Mouse (Mus musculus): ENCODE data around the gene Mrgprb2. TPM values are rescaled to one million over a fixed set of nuclear protein-coding genes. Genes with fewer than 3 reads are reported as not detected.

Mrgprb2 gene
- polyA plus RNA-seq (2015; fragmentation: Nextera tagmentation; extraction: Ambion mirVana): 0.06 TPM in 1 of 2 replicates, not detected in the other

- no peak for TF ChIP-seq CTCF (IDR thresholded peaks at IDR 0.05; ENCODE audit: low read depth)
Observed at GRCm38 (mm10) chr7:48557986-48558385, at the start of gene Mrgprb2. Mrgprb2 (minus strand) TSS chr7:48558086.

More at GRCm38 (mm10) chr7:48557986-48558385, at the start of gene Mrgprb2:
- Histone ChIP-seq H3K4me2 (ENCODE audit: low read depth, low read length) (no peak within 1 kb of the TSS), H3K9me3 (ENCODE audit: low read length) (0 out of 2 replicates have a peak, but pooled peaks cover 2% of the 10 kb centered on the region), H3K4me3 (ENCODE audit: low read depth, low read length) (no peak within 1 kb of the TSS), H3K27me3 (ENCODE audit: insufficient read depth, low read length) (no peaks in the 10 kb centered on the region), H3K36me3 (replicated peaks; ENCODE audit: insufficient read depth, low read length) (no peaks in the 10 kb centered on the region), H3K9ac (replicated peaks) (no peak within 1 kb of the TSS), H3K27ac (ENCODE audit: low read depth) (no peak within 1 kb of the TSS), H3K4me1 (ENCODE audit: insufficient read depth) (no peaks in the 10 kb centered on the region)
- ATAC-seq (no peak), DNase-seq (no peak)

Other genes starting within 250 kb of the Mrgprb2 start
- gene Mrgprb8, start 169.6 kb downstream of the Mrgprb2 start, polyA plus RNA-seq (2015; fragmentation: Nextera tagmentation; extraction: Ambion mirVana): not detected in 2 replicates
- 0.04 TPM in 1 of 2 replicates, not detected in the other for gene Mrgprb1, start 101.7 kb downstream of the Mrgprb2 start, polyA plus RNA-seq (2015; fragmentation: Nextera tagmentation; extraction: Ambion mirVana)
- gene Mrgprx2, start 58.8 kb downstream of the Mrgprb2 start, polyA plus RNA-seq (2015; fragmentation: Nextera tagmentation; extraction: Ambion mirVana): not detected in 2 replicates
- not detected in 2 replicates for gene Mrgprb3, start 85.7 kb upstream of the Mrgprb2 start, polyA plus RNA-seq (2015; fragmentation: Nextera tagmentation; extraction: Ambion mirVana)
- gene Zdhhc13, start 230.9 kb upstream of the Mrgprb2 start, polyA plus RNA-seq (2015; fragmentation: Nextera tagmentation; extraction: Ambion mirVana): 8.2 and 10.3 TPM in 2 replicates

All from liver, postnatal 0 days (tissue).